Mouse (Mus musculus): ENCODE data around the gene Pla2g4b.

The Pla2g4b gene

DNA sequence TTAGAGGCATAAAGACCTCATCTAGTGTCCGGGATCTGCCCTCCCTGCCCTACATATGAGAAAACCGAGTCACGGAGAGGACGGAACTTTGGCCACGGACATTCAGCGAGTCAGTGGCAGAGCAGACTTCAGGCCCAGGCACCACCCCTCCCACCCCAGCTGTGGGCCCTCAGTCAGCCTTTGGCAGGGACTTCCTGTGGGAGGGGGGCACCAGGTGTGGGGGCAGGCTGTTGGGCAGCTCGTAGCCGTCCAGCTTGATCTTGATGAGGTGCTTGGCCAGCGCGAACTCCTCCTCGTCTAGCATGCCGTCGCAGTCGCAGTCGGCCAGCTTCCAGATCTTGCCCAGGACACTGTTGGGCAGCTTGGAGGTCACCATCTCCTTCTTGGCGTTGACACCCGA is 57.8 kb downstream of the Pla2g4b start:
- in situ Hi-C loops (cut with MboI; ENCODE audit: unreplicated experiment in 2 of 2): no loop called here

Data from v-Abl transformed pro-B cells (cell line).